Mouse (Mus musculus) B cell, adult 2 months (primary cell): Measurements from ENCODE around the gene Abca13.
"Not testable (repeated sequence)": the region's sequence is repeated elsewhere in the genome, so short reads cannot be mapped to it uniquely, and the experiment has no call there.

Experiments used
- DNase-seq, 2 experiments: peaks; one replicate each; pipeline ENCODE4 v3.0.0; 2022

Gene Abca13

DNA sequence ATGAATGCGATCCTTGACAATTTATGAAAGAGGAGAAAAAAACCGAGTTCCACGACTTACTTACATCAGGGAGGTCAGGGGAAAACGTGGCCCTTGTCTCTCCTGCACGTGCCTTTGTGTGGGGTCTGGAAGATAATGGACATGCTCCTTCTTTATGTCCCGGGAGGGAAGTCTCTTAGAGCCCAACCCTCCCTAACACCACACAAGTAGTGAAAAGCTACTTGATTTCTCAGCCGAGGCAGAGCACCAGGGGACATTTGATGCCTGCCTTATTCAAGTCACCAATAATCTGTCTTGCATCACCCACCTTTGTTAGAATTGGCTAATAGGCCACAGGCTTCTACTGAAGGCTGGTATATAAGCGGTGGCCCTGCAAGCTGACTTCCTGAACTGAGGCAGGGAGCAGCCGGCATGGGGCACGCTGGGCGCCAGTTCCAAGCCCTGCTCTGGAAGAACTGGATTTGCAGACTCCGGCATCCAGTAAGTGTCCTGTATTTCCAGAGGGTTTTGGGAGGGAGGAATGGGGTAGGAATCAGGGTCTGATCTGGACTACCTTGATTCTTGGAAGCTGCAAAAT lies at the start of gene Abca13:
Gene Abca13 (plus strand): TSS at position 388 of the 577 bp plus-strand sequence.
- DNase-seq = no peak

- no peak for DNase-seq
These were observed 46.6 kb upstream of the Abca13 start for GRCm38 (mm10) chr11:9145113-9145512.

GRCm38 (mm10) chr11:9146115-9146514 lies 45.6 kb upstream of the Abca13 start:
- DNase-seq = no peak

DNA sequence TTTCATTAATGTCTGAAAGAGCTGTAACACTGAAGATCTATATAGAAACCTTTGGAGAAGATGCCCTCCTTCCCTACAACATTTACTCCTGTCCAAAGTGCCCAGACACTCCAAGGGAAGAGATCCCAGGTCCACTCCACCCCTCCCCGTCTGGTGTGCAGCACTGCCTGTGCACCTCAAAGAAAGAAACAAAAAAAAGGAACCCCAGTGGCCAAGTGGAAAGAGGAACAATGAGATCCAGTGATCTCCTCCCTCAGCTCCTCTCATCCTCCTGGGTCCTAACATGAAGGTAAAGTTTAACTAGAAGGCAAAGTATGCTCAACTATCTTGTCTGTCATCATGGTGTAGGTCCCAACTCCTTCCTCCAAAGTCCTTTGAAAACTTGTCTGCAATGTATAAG lies 45.1 kb upstream of the Abca13 start:
- no peak for DNase-seq

- no peak for DNase-seq
These were observed 43.5 kb upstream of the Abca13 start for GRCm38 (mm10) chr11:9148206-9148605.

- DNase-seq = not testable (repeated sequence)
These were observed 41.3 kb upstream of the Abca13 start for GRCm38 (mm10) chr11:9150403-9150802.

GRCm38 (mm10) chr11:9159953-9160352 lies 31.8 kb upstream of the Abca13 start:
- no peak for DNase-seq

DNA sequence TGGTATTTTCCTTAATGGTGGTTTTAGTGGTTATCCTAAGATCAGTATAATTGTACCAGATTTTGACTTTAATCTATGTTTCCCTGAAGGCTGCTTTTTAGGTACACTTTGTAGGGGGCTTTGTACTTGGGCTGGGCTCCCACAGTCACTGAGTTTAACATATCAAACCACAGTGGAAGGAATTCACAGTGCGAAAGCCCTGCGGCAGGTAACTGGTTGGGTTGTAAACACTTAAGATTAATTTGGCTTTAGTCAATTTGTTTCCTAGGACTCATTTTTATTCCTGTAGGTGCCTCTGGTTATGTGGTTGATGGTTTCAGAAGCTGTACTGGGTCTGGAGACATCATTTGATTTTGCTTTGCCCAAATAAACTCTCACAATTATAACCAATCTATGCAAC lies 24.4 kb upstream of the Abca13 start:
- DNase-seq = no peak

DNA sequence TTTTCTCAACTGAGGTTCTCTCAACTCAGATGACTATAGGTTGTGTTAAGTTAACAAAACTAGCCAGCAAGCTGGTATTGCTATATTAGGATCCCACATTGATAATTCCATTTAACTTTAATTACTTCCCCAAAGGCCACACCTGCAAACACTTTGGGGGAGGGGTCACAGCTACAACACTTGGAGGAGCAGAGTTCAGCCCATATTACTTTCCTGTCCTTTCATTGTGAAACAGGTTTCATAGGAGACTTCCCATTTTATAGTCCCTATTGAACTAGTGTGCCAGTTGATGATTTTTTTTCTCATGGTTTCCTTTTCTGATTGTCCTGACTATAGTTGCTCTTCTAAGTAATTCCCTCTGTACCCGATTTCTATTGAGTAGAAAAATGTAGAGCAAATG lies 10.3 kb upstream of the Abca13 start:
- DNase-seq = no peak

DNA sequence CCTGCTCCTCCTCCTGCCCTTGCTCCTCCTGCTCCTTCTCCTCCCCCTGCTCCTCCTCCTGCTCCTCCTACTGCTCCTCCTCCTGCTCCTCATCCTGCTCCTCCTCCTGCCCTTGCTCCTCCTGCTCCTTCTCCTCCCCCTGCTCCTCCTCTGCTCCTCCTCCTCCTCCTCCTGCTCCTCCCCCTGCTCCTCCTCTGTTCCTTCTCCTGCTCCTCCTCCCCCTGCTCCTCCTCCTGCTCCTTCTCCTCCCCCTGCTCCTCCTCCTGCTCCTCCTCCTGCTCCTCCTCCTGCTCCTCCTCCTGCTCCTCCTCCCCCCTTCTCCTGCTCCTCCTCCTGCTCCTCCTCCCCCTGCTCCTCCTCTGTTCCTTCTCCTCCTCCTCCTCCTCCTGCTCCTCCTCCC lies 2.3 kb upstream of the Abca13 start:
- not testable (repeated sequence) for DNase-seq

DNA sequence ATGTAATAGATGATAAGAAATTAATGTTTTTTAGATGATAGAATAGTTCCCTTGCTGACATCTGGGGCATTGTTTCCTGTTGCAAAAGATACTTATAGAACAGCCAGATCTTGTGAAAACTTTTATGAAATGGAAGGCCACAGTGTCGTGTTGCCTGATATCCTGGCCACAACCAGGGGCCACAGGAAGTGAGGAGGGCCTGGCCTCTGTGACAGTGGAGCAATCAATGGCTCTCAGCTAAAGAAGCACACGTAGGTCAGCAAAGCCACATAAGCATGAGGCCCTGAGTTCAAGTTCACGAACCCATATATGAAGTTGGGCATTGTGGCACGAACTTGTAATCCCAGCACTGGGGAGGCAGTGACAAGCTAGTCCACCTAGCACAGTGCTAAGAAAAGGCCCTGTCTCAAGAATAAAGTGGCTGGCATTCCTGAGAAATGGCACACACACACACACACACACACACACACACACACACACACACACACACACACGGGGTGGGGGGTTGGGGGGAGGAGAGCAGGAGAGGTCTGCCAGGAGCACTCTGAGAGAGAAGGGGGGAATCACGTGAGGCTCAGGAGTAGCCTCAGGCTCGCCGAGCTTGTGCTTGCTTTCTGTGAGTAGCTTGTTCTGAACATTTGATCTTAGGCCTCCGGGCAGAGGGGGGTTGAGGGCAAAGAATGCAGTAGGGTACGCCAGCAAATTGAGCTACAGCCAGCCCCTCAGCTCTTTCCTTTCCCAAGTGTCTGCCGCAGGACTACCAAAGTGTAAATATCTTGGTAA lies 779 bp upstream of the Abca13 start:
- no peak for DNase-seq

- no peak for DNase-seq
These were observed 3.1 kb downstream of the Abca13 start for GRCm38 (mm10) chr11:9194861-9195260.

DNA sequence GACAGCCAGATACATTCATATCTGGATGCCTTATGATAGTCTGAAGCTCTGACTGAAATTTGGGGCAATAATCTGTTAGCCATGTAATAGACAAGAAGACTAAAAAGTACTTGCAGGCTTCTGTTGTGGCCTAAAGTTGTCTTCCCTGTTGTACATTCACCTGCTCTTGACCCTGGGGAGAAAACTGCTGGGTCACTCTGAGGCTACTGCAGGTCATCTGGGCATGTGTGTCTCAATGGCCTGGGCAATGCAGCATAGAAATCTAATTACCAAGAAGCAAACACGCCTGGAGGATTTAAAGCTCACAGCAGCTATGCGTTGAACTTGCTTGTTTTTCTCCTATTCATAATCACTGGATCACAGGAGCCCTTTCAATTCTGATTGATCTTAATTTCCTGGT lies 8.1 kb downstream of the Abca13 start:
- no peak for DNase-seq

- no peak for DNase-seq
These were observed 19.0 kb downstream of the Abca13 start for GRCm38 (mm10) chr11:9210707-9211106.

DNA sequence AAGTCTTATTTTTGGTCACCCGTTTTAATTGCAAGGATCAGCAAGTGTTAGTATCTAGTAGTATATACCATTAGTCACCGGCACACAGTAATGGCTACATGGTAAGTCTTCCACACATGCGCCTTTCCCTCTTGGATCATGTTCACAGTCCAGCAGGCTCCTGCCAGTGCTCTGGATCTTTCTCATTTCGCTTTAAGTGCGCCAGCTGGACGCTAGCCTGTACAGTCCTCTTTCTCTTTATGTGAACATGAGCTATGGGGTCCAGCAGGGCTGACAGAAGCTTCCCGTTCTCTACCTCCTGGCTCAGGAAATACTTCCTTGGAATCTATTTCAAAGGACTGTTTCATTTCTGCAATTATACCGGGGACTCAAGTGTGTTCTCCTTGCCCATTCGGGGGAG lies 21.8 kb downstream of the Abca13 start:
- DNase-seq = no peak

GRCm38 (mm10) chr11:9216252-9216651 lies 24.5 kb downstream of the Abca13 start:
- DNase-seq = no peak

- DNase-seq = no peak
These were observed 28.8 kb downstream of the Abca13 start for GRCm38 (mm10) chr11:9220501-9220900.

GRCm38 (mm10) chr11:9221646-9222045 lies 29.9 kb downstream of the Abca13 start:
- DNase-seq = no peak

- DNase-seq = no peak
These were observed 34.7 kb downstream of the Abca13 start for GRCm38 (mm10) chr11:9226399-9226798.

DNA sequence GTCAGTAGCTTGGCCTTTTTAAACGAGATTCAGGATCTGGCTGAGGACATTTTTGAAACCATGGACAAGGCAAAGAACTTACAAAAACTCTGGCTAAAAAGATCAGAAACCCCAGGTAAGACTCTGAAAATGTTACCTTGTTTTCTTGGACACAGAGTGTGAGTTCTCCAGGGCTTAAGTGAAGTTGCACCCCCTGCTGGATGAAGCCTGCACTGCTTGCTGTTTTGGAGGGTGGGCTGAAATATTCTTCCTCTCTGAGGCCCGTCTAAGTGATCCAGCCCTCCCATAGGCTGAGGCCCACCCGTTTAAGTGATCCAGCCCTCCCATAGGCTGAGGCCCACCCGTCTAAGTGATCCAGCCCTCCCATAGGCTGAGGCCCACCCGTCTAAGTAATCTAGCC lies 57.9 kb downstream of the Abca13 start:
- not testable (repeated sequence) for DNase-seq

GRCm38 (mm10) chr11:9263072-9263471 lies 71.3 kb downstream of the Abca13 start:
- DNase-seq = not testable (repeated sequence)

GRCm38 (mm10) chr11:9269090-9269489 lies 77.3 kb downstream of the Abca13 start:
- no peak for DNase-seq

DNA sequence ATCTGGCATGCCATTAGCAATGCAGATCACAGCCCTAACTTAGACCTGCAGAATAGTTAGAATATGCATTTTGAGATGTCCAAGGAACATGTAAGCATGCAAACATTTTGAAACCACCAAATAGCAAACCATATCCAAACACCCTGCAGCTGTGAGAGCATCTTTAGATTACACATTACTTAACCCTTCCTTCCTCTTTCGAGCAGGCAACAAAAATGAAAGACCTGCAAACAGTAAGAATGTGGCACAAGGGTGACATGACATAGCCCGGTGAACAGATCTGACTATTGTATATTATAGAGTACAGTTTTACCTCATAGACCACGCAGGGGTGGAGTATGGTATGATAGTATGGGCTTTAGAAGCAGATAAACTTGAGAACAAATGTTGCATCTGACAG lies 93.5 kb downstream of the Abca13 start:
- DNase-seq = no peak

DNA sequence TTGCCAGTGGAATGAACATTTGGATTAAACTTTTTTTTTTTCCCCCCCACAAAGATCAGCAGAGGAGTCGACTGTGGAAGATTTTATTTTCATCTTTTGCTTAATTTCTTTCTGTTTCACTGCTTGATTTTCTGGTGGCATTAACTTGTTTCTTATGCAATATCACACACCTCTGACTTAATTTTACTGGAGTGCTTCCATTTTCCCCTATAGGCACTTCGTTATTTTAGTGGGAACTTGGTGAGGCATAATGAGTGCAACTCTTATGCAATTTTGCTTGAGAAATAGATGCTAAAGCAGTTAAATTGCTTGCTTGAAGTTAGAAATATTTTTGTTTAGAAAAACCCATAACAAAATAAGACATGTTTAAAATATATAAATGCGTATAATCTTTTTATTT lies 94.0 kb downstream of the Abca13 start:
- DNase-seq = no peak

DNA sequence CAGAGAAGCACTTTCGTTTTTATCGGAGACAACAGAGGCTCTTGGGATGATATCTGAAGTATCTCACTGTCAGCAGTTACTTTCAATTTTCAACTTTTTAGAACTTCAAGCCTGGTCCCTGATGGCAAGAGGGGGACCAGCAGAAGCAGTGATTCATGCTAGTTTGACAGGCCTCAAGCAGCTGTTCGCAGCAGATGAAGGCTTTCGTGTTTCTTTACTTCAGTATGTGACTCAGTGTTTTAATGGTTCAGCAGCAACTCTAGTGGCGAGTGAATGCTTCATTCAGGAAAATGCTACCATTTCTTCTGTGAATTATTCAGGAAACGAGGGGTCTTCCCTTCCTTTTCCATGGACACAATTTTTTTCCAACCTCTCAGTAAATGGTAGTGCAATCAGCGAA lies 99.4 kb downstream of the Abca13 start:
- no peak for DNase-seq
